9 mouse cellular contexts compared by ENCODE assay signal in genomic region chr15:79882623-79883267, GRCm38 (mm10). TPM values are rescaled to one million over a fixed set of nuclear protein-coding genes. Genes with fewer than 3 reads are reported as not detected.
A peak's percentile ranks its signal among the peaks of the same experiment; 100 is the strongest.
DNase-seq lines count a peak whose midpoint lies in the region; ATAC-seq lines count a peak whose summit lies in the region.
"Had no signal": no experiment of that assay in that cellular context is flagged by ENCODE, and none has a peak within 500 bp of the region (broad histone marks: within the 10 kb centered on the region; RNA-seq: fewer than 3 reads in every experiment).

No protein-coding gene starts in this region.

- H3K9me3 ChIP-seq in embryonic facial prominence, embryonic 11.5 days (replicated peaks; ENCODE audit: control insufficient read depth, low read length) = no peaks in the 10 kb centered on the region
- no peaks in the 10 kb centered on the region for H3K9me3 ChIP-seq in hindbrain, embryonic 15.5 days
- H3K9me3 ChIP-seq in limb, embryonic 12.5 days = no peaks in the 10 kb centered on the region

- H3K4me3 ChIP-seq in embryonic facial prominence, embryonic 11.5 days (ENCODE audit: low read depth, low read length) = peak overlapping the region; percentile 47
- peak overlapping the region; percentile 44 for H3K4me3 ChIP-seq in hindbrain, embryonic 15.5 days
- H3K4me3 ChIP-seq in limb, embryonic 12.5 days (replicated peaks) = peak overlapping the region; percentile 49

- H3K4me2 ChIP-seq in embryonic facial prominence, embryonic 11.5 days (ENCODE audit: low read depth, low read length) = peak overlapping the region; percentile 64
- peak overlapping the region; percentile 74 for H3K4me2 ChIP-seq in hindbrain, embryonic 15.5 days
- H3K4me2 ChIP-seq in limb, embryonic 12.5 days = peak overlapping the region; percentile 58

- H3K9ac ChIP-seq in embryonic facial prominence, embryonic 11.5 days (replicated peaks; ENCODE audit: low read length) = peak overlapping the region; percentile 0; the same call in 1 of the 2 replicates
- peak overlapping the region; percentile 70 for H3K9ac ChIP-seq in hindbrain, embryonic 15.5 days
- peak overlapping the region; percentile 52 for H3K9ac ChIP-seq in limb, embryonic 12.5 days (replicated peaks)

- peak; percentile 10 for DNase-seq in embryo, embryonic 11 days
- DNase-seq in embryo, embryonic 9.5 days (ENCODE audit: extremely low spot score) = no peak
- peak; percentile 50 for DNase-seq in CD4-positive helper T cell, adult 2 months (ENCODE audit: low read depth, low spot score)
- DNase-seq in embryonic facial prominence, embryonic 11.5 days (ENCODE audit: low spot score) = no peak
- DNase-seq in right cerebral cortex, adult 18-20 months = peak; percentile 76
- no peak for DNase-seq in thymus, postnatal 4 days

- no peak for ATAC-seq in embryonic facial prominence, embryonic 11.5 days (replicated peaks; ENCODE audit: insufficient number of reproducible peaks, low FRiP score, low TSS enrichment, low read depth)
- ATAC-seq in hindbrain, embryonic 15.5 days (ENCODE audit: low FRiP score, low read depth) = peak; percentile 82
- no peak for ATAC-seq in limb, embryonic 12.5 days (ENCODE audit: insufficient number of reproducible peaks, insufficient read depth, low FRiP score, low TSS enrichment, low read depth)

- H3K36me3 ChIP-seq in embryonic facial prominence, embryonic 11.5 days (replicated peaks; ENCODE audit: control insufficient read depth, insufficient read depth, low read depth, low read length) = no peaks in the 10 kb centered on the region
- no peaks in the 10 kb centered on the region for H3K36me3 ChIP-seq in hindbrain, embryonic 15.5 days
- no peaks in the 10 kb centered on the region for H3K36me3 ChIP-seq in limb, embryonic 12.5 days

- no peaks in the 10 kb centered on the region for H3K27me3 ChIP-seq in embryonic facial prominence, embryonic 11.5 days (ENCODE audit: control insufficient read depth, insufficient read depth, low read length)
- no peaks in the 10 kb centered on the region for H3K27me3 ChIP-seq in hindbrain, embryonic 15.5 days
- H3K27me3 ChIP-seq in limb, embryonic 12.5 days = peaks cover 5% of the 10 kb centered on the region; the same call in 1 of the 2 replicates
- H3K27me3 ChIP-seq: CH12.LX had no signal

- WGBS in embryonic facial prominence, embryonic 11.5 days = 29% methylated on average over 19 of the region's 19 CpGs
- WGBS in hindbrain, embryonic 15.5 days = 17% methylated on average over 19 of the region's 19 CpGs
- WGBS in limb, embryonic 12.5 days = 26% methylated on average over 19 of the region's 19 CpGs

- no peaks in the 10 kb centered on the region for H3K4me1 ChIP-seq in embryonic facial prominence, embryonic 11.5 days (ENCODE audit: control insufficient read depth, insufficient read depth, low read length)
- H3K4me1 ChIP-seq in hindbrain, embryonic 15.5 days (replicated peaks) = peaks cover 17% of the 10 kb centered on the region
- peaks cover 8% of the 10 kb centered on the region; the same call in 1 of the 2 replicates for H3K4me1 ChIP-seq in limb, embryonic 12.5 days (replicated peaks)

- H3K27ac ChIP-seq in embryonic facial prominence, embryonic 11.5 days (replicated peaks; ENCODE audit: low read depth, low read length) = no peak overlapping the region
- peak overlapping the region; percentile 96 for H3K27ac ChIP-seq in hindbrain, embryonic 15.5 days (replicated peaks)
- H3K27ac ChIP-seq in limb, embryonic 12.5 days = no peak overlapping the region

RNA-seq across cellular contexts. Expression of gene Apobec3, which starts 8.7 kb away (rescaled TPM):
- 7.6 and 7.9 TPM in 2 replicates for polyA plus RNA-seq in embryonic facial prominence, embryonic 11.5 days (2014; fragmentation: Nextera tagmentation; extraction: Ambion mirVana)
- 4.3 and 5.7 TPM in 2 replicates for polyA plus RNA-seq in hindbrain, embryonic 15.5 days (2015; fragmentation: Nextera tagmentation; extraction: Ambion mirVana)
- polyA plus RNA-seq in limb, embryonic 12.5 days (2016; fragmentation: Nextera tagmentation; extraction: Ambion mirVana) = 11.0 and 11.8 TPM in 2 replicates

RNA-seq across cellular contexts. Expression of gene Cbx6, which starts 48.3 kb away (rescaled TPM):
- polyA plus RNA-seq in embryonic facial prominence, embryonic 11.5 days (2014; fragmentation: Nextera tagmentation; extraction: Ambion mirVana) = 8.3 and 12.1 TPM in 2 replicates
- 60.8 and 64.5 TPM in 2 replicates for polyA plus RNA-seq in hindbrain, embryonic 15.5 days (2015; fragmentation: Nextera tagmentation; extraction: Ambion mirVana)
- 27.9 and 28.2 TPM in 2 replicates for polyA plus RNA-seq in limb, embryonic 12.5 days (2016; fragmentation: Nextera tagmentation; extraction: Ambion mirVana)

RNA-seq across cellular contexts. Expression of gene Npcd, which starts 48.7 kb away (rescaled TPM):
- polyA plus RNA-seq in embryonic facial prominence, embryonic 11.5 days (2014; fragmentation: Nextera tagmentation; extraction: Ambion mirVana) = 0.56 TPM in 1 of 2 replicates, not detected in the other
- 0.44 TPM in 1 of 2 replicates, not detected in the other for polyA plus RNA-seq in hindbrain, embryonic 15.5 days (2015; fragmentation: Nextera tagmentation; extraction: Ambion mirVana)
- polyA plus RNA-seq in limb, embryonic 12.5 days (2016; fragmentation: Nextera tagmentation; extraction: Ambion mirVana) = not detected in 2 replicates

Comparison
In these comparisons a context has a peak if more than half of its experiments do, and no peak if none do; other contexts are left out.
1. DNase-seq: peak in embryo, embryonic 11 days (single experiment), CD4-positive helper T cell, adult 2 months (single experiment) and right cerebral cortex, adult 18-20 months (single experiment); none in embryo, embryonic 9.5 days (single experiment), embryonic facial prominence, embryonic 11.5 days (single experiment) and thymus, postnatal 4 days (single experiment).
2. H3K9ac ChIP-seq: peak in every context shown above with its lines; median percentile 70 in hindbrain, embryonic 15.5 days; 52 in limb, embryonic 12.5 days; 0 in embryonic facial prominence, embryonic 11.5 days.
3. Peak in every context shown above with its lines, with median percentiles within 50 percentile points of each other: H3K4me2 ChIP-seq and H3K4me3 ChIP-seq.